Mouse (Mus musculus) forebrain, embryonic 15.5 days (tissue): ENCODE results near the gene Ulk1. TPM values are rescaled to one million over a fixed set of nuclear protein-coding genes. Genes with fewer than 3 reads are reported as not detected.

Source experiments
- ATAC-seq: fragments of 200-750 bp; cut with Nextera tagmentation; replicated peaks from 2 replicates; pipeline ENCODE4 v1.8.0; 2017; ENCODE audit warnings: mild to moderate bottlenecking, moderate TSS enrichment, moderate library complexity
- H3K27ac ChIP-seq: fragments of 300-500 bp; sonication (generic); replicated peaks from 2 replicates; pipeline ENCODE4 v1.5.1; 2015; ENCODE audit warnings: mild to moderate bottlenecking, inconsistent platforms
- H3K27me3 ChIP-seq: fragments of 300-500 bp; sonication (generic); 2 replicates; pipeline ENCODE4 v1.6.1; 2015; ENCODE audit warnings: inconsistent platforms
- H3K36me3 ChIP-seq: fragments of 300-500 bp; sonication (generic); 2 replicates; pipeline ENCODE4 v1.6.1; 2015; ENCODE audit warnings: mild to moderate bottlenecking, inconsistent platforms
- H3K4me1 ChIP-seq: fragments of 300-500 bp; sonication (generic); 2 replicates; pipeline ENCODE4 v1.6.1; 2015; ENCODE audit warnings: inconsistent platforms
- H3K4me2 ChIP-seq: fragments of 300-500 bp; sonication (generic); replicated peaks from 2 replicates; pipeline ENCODE4 v1.6.1; 2015; ENCODE audit warnings: mild to moderate bottlenecking, inconsistent platforms
- H3K4me3 ChIP-seq: fragments of 300-500 bp; sonication (generic); 2 replicates; pipeline ENCODE4 v1.5.1; 2015; ENCODE audit warnings: mild to moderate bottlenecking, inconsistent platforms
- H3K9ac ChIP-seq: fragments of 300-500 bp; sonication (generic); replicated peaks from 2 replicates; pipeline ENCODE4 v1.6.1; 2015; ENCODE audit warnings: mild to moderate bottlenecking, inconsistent platforms
- H3K9me3 ChIP-seq: fragments of 300-500 bp; sonication (generic); 2 replicates; pipeline ENCODE4 v1.6.1; 2016; ENCODE audit warnings: inconsistent platforms
- WGBS: fragments of 180-500 bp; shearing (Covaris S2); methylation state at CpG from one replicate; pipeline ENCODE4 v1.1.7; 2015; ENCODE audit warnings: mixed read lengths; 5-methylcytosine and 5-hydroxymethylcytosine counted together
- polyA plus RNA-seq: library from polyadenylated mRNA; unstranded; fragments of >200 nt; fragmentation: Nextera tagmentation; extraction: Ambion mirVana; gene quantifications from 2 replicates; pipeline ENCODE4 v1.2.1, GENCODE M21; 2015

Gene Ulk1
- polyA plus RNA-seq, 1 experiment from 2014 or later = 46.6 TPM

GRCm38 (mm10) chr5:110802186-110802585, 7.7 kb downstream of the Ulk1 start:
- 89% methylated on average over 4 of the region's 4 CpGs for WGBS
- Histone ChIP-seq H3K27ac (no peak overlapping the region), H3K4me1 (peaks cover 47% of the 10 kb centered on the region), H3K4me3 (no peak overlapping the region), H3K9ac (0 out of 2 replicates have a peak overlapping the region, but pooled peaks have one; percentile 4), H3K36me3 (peaks cover 47% of the 10 kb centered on the region), H3K27me3 (no peaks in the 10 kb centered on the region), H3K9me3 (no peaks in the 10 kb centered on the region), H3K4me2 (no peak overlapping the region)
- ATAC-seq = no peak

- Histone ChIP-seq H3K36me3 (peaks cover 57% of the 10 kb centered on the region), H3K9me3 (no peaks in the 10 kb centered on the region), H3K27me3 (no peaks in the 10 kb centered on the region), H3K4me1 (peaks cover 36% of the 10 kb centered on the region), H3K4me3 (no peak overlapping the region), H3K9ac (no peak overlapping the region), H3K27ac (no peak overlapping the region), H3K4me2 (no peak overlapping the region)
- 92% methylated on average over 3 of the region's 3 CpGs for WGBS
- no peak for ATAC-seq
These were observed 8.8 kb downstream of the Ulk1 start for GRCm38 (mm10) chr5:110801036-110801624.

- ATAC-seq = no peak
- 66% methylated on average over 4 of the region's 4 CpGs for WGBS
- no peaks in the 10 kb centered on the region for H3K27me3 ChIP-seq
- peaks cover 79% of the 10 kb centered on the region for H3K36me3 ChIP-seq
- peaks cover 12% of the 10 kb centered on the region; the same call in 1 of the 2 replicates for H3K4me1 ChIP-seq
- H3K4me2 ChIP-seq = no peak overlapping the region
- no peak overlapping the region for H3K9ac ChIP-seq
- no peak overlapping the region for H3K27ac ChIP-seq
- no peak overlapping the region for H3K4me3 ChIP-seq
- no peaks in the 10 kb centered on the region for H3K9me3 ChIP-seq
These were observed 12.2 kb downstream of the Ulk1 start for GRCm38 (mm10) chr5:110797696-110798095.

- H3K9me3 ChIP-seq = no peaks in the 10 kb centered on the region
- H3K36me3 ChIP-seq = peaks cover 98% of the 10 kb centered on the region
- H3K4me3 ChIP-seq = no peak overlapping the region
- no peaks in the 10 kb centered on the region for H3K4me1 ChIP-seq
- H3K4me2 ChIP-seq = no peak overlapping the region
- no peaks in the 10 kb centered on the region for H3K27me3 ChIP-seq
- H3K9ac ChIP-seq = no peak overlapping the region
- H3K27ac ChIP-seq = no peak overlapping the region
- WGBS = 95% methylated on average over 7 of the region's 7 CpGs
- no peak for ATAC-seq
These were observed 15.5 kb downstream of the Ulk1 start for GRCm38 (mm10) chr5:110794363-110794762.

GRCm38 (mm10) chr5:110788684-110789083, 21.2 kb downstream of the Ulk1 start:
- no peak overlapping the region for H3K9ac ChIP-seq
- H3K36me3 ChIP-seq = peaks cover 87% of the 10 kb centered on the region
- no peak overlapping the region for H3K27ac ChIP-seq
- no peak overlapping the region for H3K4me3 ChIP-seq
- H3K4me1 ChIP-seq = no peaks in the 10 kb centered on the region
- WGBS = 61% methylated on average over 5 of the region's 5 CpGs
- peak; percentile 69 for ATAC-seq
- no peak overlapping the region for H3K4me2 ChIP-seq
- no peaks in the 10 kb centered on the region for H3K27me3 ChIP-seq
- no peaks in the 10 kb centered on the region for H3K9me3 ChIP-seq

- no peak overlapping the region for H3K4me3 ChIP-seq
- ATAC-seq = no peak
- H3K4me2 ChIP-seq = no peak overlapping the region
- no peak overlapping the region for H3K9ac ChIP-seq
- WGBS = 78% methylated on average over 11 of the region's 11 CpGs
- no peaks in the 10 kb centered on the region for H3K9me3 ChIP-seq
- no peak overlapping the region for H3K27ac ChIP-seq
- peaks cover 64% of the 10 kb centered on the region for H3K36me3 ChIP-seq
- no peaks in the 10 kb centered on the region for H3K4me1 ChIP-seq
- no peaks in the 10 kb centered on the region for H3K27me3 ChIP-seq
These were observed 23.6 kb downstream of the Ulk1 start for GRCm38 (mm10) chr5:110786081-110786835.

- peaks cover 33% of the 10 kb centered on the region for H3K36me3 ChIP-seq
- H3K4me1 ChIP-seq = peaks cover 18% of the 10 kb centered on the region
- H3K9me3 ChIP-seq = no peaks in the 10 kb centered on the region
- no peak overlapping the region for H3K4me3 ChIP-seq
- H3K27ac ChIP-seq = no peak overlapping the region
- no peak overlapping the region for H3K9ac ChIP-seq
- ATAC-seq = no peak
- WGBS = 76% methylated on average over 8 of the region's 8 CpGs
- H3K4me2 ChIP-seq = no peak overlapping the region
- H3K27me3 ChIP-seq = no peaks in the 10 kb centered on the region
These were observed 26.7 kb downstream of the Ulk1 start for GRCm38 (mm10) chr5:110783150-110783549.

DNA sequence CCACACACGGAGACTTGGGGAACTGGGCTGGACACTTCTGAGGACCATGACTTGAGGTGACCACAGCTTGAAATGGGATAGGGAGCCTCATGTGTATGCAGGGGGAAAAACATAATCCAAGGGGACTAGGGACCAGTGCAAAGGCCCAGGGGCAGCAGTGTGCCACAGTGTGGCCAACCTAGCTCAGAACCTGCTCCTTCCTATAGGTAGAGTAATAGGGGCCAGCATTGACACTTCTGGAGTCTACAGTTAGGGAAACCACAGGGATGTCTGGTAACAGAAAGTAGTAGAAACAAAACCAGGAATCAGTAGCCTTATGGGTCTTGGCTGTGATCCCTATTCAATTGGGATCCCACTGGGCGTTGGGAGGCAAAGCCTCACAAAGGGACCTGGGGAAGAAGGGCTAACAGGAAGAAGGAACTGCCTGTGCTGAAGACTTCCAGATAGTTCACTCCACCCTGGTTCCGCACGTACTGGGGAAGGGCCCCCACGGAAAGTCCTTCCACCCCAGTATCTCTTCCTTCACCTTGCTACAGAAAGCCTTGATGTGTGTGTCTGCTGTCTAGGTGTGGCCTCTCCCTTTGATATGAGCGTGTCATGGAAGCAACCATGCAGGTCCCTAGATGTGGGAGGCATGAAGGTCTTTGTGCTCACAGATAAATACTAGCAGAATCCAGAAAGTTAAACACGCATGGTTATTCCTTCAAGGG, 28.2 kb downstream of the Ulk1 start:
- Histone ChIP-seq H3K4me1 (peaks cover 18% of the 10 kb centered on the region), H3K4me3 (no peak overlapping the region), H3K9ac (no peak overlapping the region), H3K36me3 (peaks cover 19% of the 10 kb centered on the region), H3K9me3 (no peaks in the 10 kb centered on the region), H3K4me2 (no peak overlapping the region), H3K27ac (no peak overlapping the region), H3K27me3 (no peaks in the 10 kb centered on the region)
- ATAC-seq = no peak
- 82% methylated on average over 7 of the region's 7 CpGs for WGBS

GRCm38 (mm10) chr5:110780761-110781528, 29.0 kb downstream of the Ulk1 start:
- Histone ChIP-seq H3K4me2 (peak overlapping the region; percentile 96), H3K4me1 (peaks cover 18% of the 10 kb centered on the region), H3K27ac (0 out of 2 replicates have a peak overlapping the region, but pooled peaks have one; percentile 32), H3K9me3 (no peaks in the 10 kb centered on the region), H3K36me3 (peaks cover 11% of the 10 kb centered on the region), H3K4me3 (peak overlapping the region; percentile 82), H3K9ac (peak overlapping the region; percentile 68), H3K27me3 (no peaks in the 10 kb centered on the region)
- WGBS = 54% methylated on average over 10 of the region's 10 CpGs
- ATAC-seq = peak; percentile 63; the same call in 1 of the 2 replicates

- H3K36me3 ChIP-seq = peaks cover 8% of the 10 kb centered on the region; the same call in 1 of the 2 replicates
- H3K4me1 ChIP-seq = peaks cover 18% of the 10 kb centered on the region
- 1% methylated on average over 57 of the region's 57 CpGs for WGBS
- peak; percentile 86 for ATAC-seq
- peak within 1 kb of the TSS; percentile 96 for H3K4me2 ChIP-seq
- H3K9me3 ChIP-seq = no peaks in the 10 kb centered on the region
- H3K9ac ChIP-seq = peak within 1 kb of the TSS; percentile 68
- peak within 1 kb of the TSS; percentile 32; the same call in 1 of the 2 replicates for H3K27ac ChIP-seq
- H3K27me3 ChIP-seq = no peaks in the 10 kb centered on the region
- H3K4me3 ChIP-seq = peak within 1 kb of the TSS; percentile 82
These were observed 29.7 kb downstream of the Ulk1 start, which contains the start of gene Pus1 for GRCm38 (mm10) chr5:110779998-110780760. Gene Pus1, minus strand, starts transcription at chr5:110780659.
